Mouse (Mus musculus) heart, postnatal 0 days (tissue): ENCODE results near the gene Cdk1.

Source experiments
- CTCF ChIP-seq: IDR thresholded peaks from 2 replicates; pipeline ENCODE4 v1.5.1; 2016; ENCODE audit warnings: antibody characterized with exemption, control low read depth, low read depth
- EP300 ChIP-seq: IDR thresholded peaks from 2 replicates; pipeline ENCODE4 v1.6.1; 2016; ENCODE audit warnings: antibody characterized with exemption, low read depth

DNA sequence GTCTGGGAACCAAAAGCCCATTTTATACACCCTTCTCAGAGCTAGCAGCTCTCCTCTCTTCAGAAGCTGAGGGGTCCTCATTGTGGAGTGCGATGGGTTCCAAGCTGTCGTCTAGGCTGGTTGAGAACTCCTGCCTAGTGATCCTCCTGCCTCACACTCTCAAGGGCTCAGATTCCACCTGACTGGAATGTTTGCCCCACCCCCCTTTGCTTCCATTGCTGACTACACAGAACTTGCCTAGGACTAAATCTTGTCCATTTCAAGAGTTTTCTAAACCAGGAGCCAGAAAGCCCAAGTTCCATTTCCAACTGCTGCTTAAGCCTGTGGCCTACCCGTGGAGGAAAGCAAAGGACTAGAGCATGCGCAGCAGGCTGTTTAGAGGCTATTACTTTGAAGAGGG is 17.1 kb downstream of the Cdk1 start:
- TF ChIP-seq EP300 (no peak), CTCF (no peak)
